Mouse (Mus musculus): ENCODE data around the gene Mob3b. TPM values are rescaled to one million over a fixed set of nuclear protein-coding genes. Genes with fewer than 3 reads are reported as not detected.

The Mob3b gene
- total and polyA plus RNA-seq, 2 experiments, result 16.5 to 18.3 TPM

GRCm38 (mm10) chr4:34981301-34982172, 175.7 kb downstream of the Mob3b start:
- DNase-seq (ENCODE audit: extremely low read depth, low read depth, low spot score), result peak; percentile 41
- no peak overlapping the region for H3K9ac ChIP-seq (ENCODE audit: low read depth, low read length)
- H3K36me3 ChIP-seq (ENCODE audit: control insufficient read depth, insufficient read depth, low read length), result no peaks in the 10 kb centered on the region
- TF ChIP-seq POLR2A (IDR thresholded peaks at IDR 0.05; ENCODE audit: extremely low read depth, insufficient read depth, low read length) (no peak), CTCF (IDR thresholded peaks at IDR 0.05; ENCODE audit: low read depth, low read length) (no peak)
- no peak overlapping the region for H3K4me3 ChIP-seq (ENCODE audit: insufficient read depth, low read depth, low read length)
- 66% methylated on average over 8 of the region's 8 CpGs for WGBS
- no peaks in the 10 kb centered on the region for H3K27me3 ChIP-seq (ENCODE audit: control insufficient read depth, insufficient read depth, low read length)
- peaks cover 21% of the 10 kb centered on the region for H3K4me1 ChIP-seq (ENCODE audit: control insufficient read depth, insufficient read depth, low read length)
- no peak overlapping the region for H3K27ac ChIP-seq (replicated peaks; ENCODE audit: insufficient read depth, low read depth, low read length)
- H3K79me2 ChIP-seq (ENCODE audit: control insufficient read depth, insufficient read depth, low read length), result peaks cover 15% of the 10 kb centered on the region

GRCm38 (mm10) chr4:34980461-34981039, 176.7 kb downstream of the Mob3b start:
- TF ChIP-seq CTCF (IDR thresholded peaks at IDR 0.05; ENCODE audit: low read depth, low read length) (no peak), POLR2A (IDR thresholded peaks at IDR 0.05; ENCODE audit: extremely low read depth, insufficient read depth, low read length) (no peak)
- Histone ChIP-seq H3K27ac (replicated peaks; ENCODE audit: insufficient read depth, low read depth, low read length) (no peak overlapping the region), H3K4me3 (ENCODE audit: insufficient read depth, low read depth, low read length) (no peak overlapping the region), H3K79me2 (ENCODE audit: control insufficient read depth, insufficient read depth, low read length) (peaks cover 11% of the 10 kb centered on the region), H3K4me1 (ENCODE audit: control insufficient read depth, insufficient read depth, low read length) (peaks cover 21% of the 10 kb centered on the region), H3K36me3 (ENCODE audit: control insufficient read depth, insufficient read depth, low read length) (no peaks in the 10 kb centered on the region), H3K9ac (ENCODE audit: low read depth, low read length) (no peak overlapping the region), H3K27me3 (ENCODE audit: control insufficient read depth, insufficient read depth, low read length) (no peaks in the 10 kb centered on the region)
- WGBS, result 35% methylated on average over 8 of the region's 8 CpGs
- DNase-seq (ENCODE audit: extremely low read depth, low read depth, low spot score), result peak; percentile 58

DNA sequence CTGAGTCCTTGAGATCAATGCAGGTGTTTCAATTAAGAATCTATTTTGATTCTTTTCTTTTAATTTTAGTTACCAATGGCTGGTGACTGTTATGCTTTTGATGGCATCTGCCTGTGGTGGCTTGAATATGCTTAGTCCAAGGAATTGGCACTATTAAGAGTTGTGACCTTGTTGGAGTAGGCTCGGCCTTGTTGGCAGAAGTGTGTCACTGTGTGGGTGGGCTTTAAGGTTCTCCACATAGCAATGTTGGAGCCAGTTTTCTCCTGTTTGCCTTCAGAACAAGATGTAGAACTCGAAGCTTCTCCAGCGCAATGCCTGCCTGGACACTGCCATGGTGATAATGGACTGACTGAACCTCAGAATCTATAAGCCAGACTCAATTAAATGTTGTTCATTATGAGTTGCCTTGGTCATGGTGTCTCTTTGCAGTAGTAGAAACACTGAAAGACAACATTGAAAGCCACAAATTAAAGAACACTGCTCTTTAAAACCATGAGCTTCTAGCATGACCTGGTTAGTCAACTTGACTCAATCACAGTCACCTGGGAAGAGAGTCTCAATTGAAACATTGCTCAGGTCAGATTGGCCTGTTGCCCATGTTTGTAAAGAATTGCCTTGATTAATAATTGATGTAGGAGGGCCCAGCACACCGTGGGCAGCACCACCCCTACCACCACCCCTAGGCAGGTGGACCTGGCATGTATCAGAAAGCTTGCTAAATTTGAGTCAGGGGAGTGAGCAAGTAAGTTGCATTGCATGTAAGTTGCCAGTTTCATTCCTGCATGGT, 180.2 kb downstream of the Mob3b start:
- H3K9ac ChIP-seq (ENCODE audit: low read depth, low read length), result no peak overlapping the region
- peak overlapping the region; percentile 75 for H3K27ac ChIP-seq (replicated peaks; ENCODE audit: insufficient read depth, low read depth, low read length)
- no peak overlapping the region for H3K4me3 ChIP-seq (ENCODE audit: insufficient read depth, low read depth, low read length)
- no peak for TF ChIP-seq CTCF (IDR thresholded peaks at IDR 0.05; ENCODE audit: low read depth, low read length)
- no peak for TF ChIP-seq POLR2A (IDR thresholded peaks at IDR 0.05; ENCODE audit: extremely low read depth, insufficient read depth, low read length)
- H3K79me2 ChIP-seq (ENCODE audit: control insufficient read depth, insufficient read depth, low read length), result peaks cover 20% of the 10 kb centered on the region
- peak; percentile 90 for DNase-seq (ENCODE audit: extremely low read depth, low read depth, low spot score)
- H3K36me3 ChIP-seq (ENCODE audit: control insufficient read depth, insufficient read depth, low read length), result no peaks in the 10 kb centered on the region
- WGBS, result 47% methylated on average over 4 of the region's 4 CpGs
- H3K4me1 ChIP-seq (ENCODE audit: control insufficient read depth, insufficient read depth, low read length), result peaks cover 21% of the 10 kb centered on the region
- no peaks in the 10 kb centered on the region for H3K27me3 ChIP-seq (ENCODE audit: control insufficient read depth, insufficient read depth, low read length)

GRCm38 (mm10) chr4:34976331-34976778, 180.9 kb downstream of the Mob3b start:
- 25% methylated on average over 13 of the region's 13 CpGs for WGBS
- H3K36me3 ChIP-seq (ENCODE audit: control insufficient read depth, insufficient read depth, low read length), result no peaks in the 10 kb centered on the region
- no peaks in the 10 kb centered on the region for H3K27me3 ChIP-seq (ENCODE audit: control insufficient read depth, insufficient read depth, low read length)
- DNase-seq (ENCODE audit: extremely low read depth, low read depth, low spot score), result peak; percentile 84
- H3K4me1 ChIP-seq (ENCODE audit: control insufficient read depth, insufficient read depth, low read length), result peaks cover 21% of the 10 kb centered on the region
- H3K27ac ChIP-seq (replicated peaks; ENCODE audit: insufficient read depth, low read depth, low read length), result peak overlapping the region; percentile 75
- H3K79me2 ChIP-seq (ENCODE audit: control insufficient read depth, insufficient read depth, low read length), result peaks cover 20% of the 10 kb centered on the region
- H3K4me3 ChIP-seq (ENCODE audit: insufficient read depth, low read depth, low read length), result no peak overlapping the region
- TF ChIP-seq POLR2A (IDR thresholded peaks at IDR 0.05; ENCODE audit: extremely low read depth, insufficient read depth, low read length) (no peak), CTCF (IDR thresholded peaks at IDR 0.05; ENCODE audit: low read depth, low read length) (no peak)
- no peak overlapping the region for H3K9ac ChIP-seq (ENCODE audit: low read depth, low read length)

GRCm38 (mm10) chr4:34974795-34975194, 182.5 kb downstream of the Mob3b start:
- Histone ChIP-seq H3K27me3 (ENCODE audit: control insufficient read depth, insufficient read depth, low read length) (no peaks in the 10 kb centered on the region), H3K9ac (ENCODE audit: low read depth, low read length) (no peak overlapping the region), H3K4me1 (ENCODE audit: control insufficient read depth, insufficient read depth, low read length) (peaks cover 17% of the 10 kb centered on the region), H3K79me2 (ENCODE audit: control insufficient read depth, insufficient read depth, low read length) (peaks cover 23% of the 10 kb centered on the region), H3K36me3 (ENCODE audit: control insufficient read depth, insufficient read depth, low read length) (no peaks in the 10 kb centered on the region), H3K27ac (replicated peaks; ENCODE audit: insufficient read depth, low read depth, low read length) (no peak overlapping the region), H3K4me3 (ENCODE audit: insufficient read depth, low read depth, low read length) (no peak overlapping the region)
- 88% methylated on average over 5 of the region's 5 CpGs for WGBS
- no peak for DNase-seq (ENCODE audit: extremely low read depth, low read depth, low spot score)
- no peak for TF ChIP-seq POLR2A (IDR thresholded peaks at IDR 0.05; ENCODE audit: extremely low read depth, insufficient read depth, low read length)
- TF ChIP-seq CTCF (IDR thresholded peaks at IDR 0.05; ENCODE audit: low read depth, low read length), result no peak

Data from liver, adult 2 months (tissue).